Mouse (Mus musculus) ES-Bruce4 (cell line): ENCODE measurements at regions not wholly inside any gene's neighbourhood (a gene's known extent, or its start where the extent isn't known, plus 50 kb on each side); places are given as distances from the start of the nearest gene placed in this dataset.

ENCODE experiments used
- CTCF ChIP-seq: IDR thresholded peaks from one replicate; pipeline ENCODE4 v1.8.1; 2011; ENCODE audit warnings: low read depth, low read length
- POLR2A ChIP-seq: IDR thresholded peaks from one replicate; pipeline ENCODE4 v1.8.1; 2011; ENCODE audit warnings: low read length; ENCODE audit not compliant: insufficient read depth

- TF ChIP-seq CTCF: no peak
- no peak for TF ChIP-seq POLR2A
These were observed 345.8 kb upstream of the Pou3f2 start for GRCm38 (mm10) chr4:22833851-22834440.
